Mouse (Mus musculus) CD4-positive, CD25-positive, alpha-beta regulatory T cell, adult 2 months (primary cell): ENCODE data around the gene Wipi2.
A peak's percentile ranks its signal among the peaks of the same experiment; 100 is the strongest.

Experiments used
- DNase-seq: peaks from one replicate; pipeline ENCODE4 v3.0.0-alpha.2; 2012; ENCODE audit warnings: low read depth, low spot score

Gene Wipi2

GRCm38 (mm10) chr5:142630224-142630623 is 2.7 kb downstream of the Wipi2 start:
- peak; percentile 41 for DNase-seq

- DNase-seq = no peak
Observed at GRCm38 (mm10) chr5:142637823-142638222, 10.3 kb downstream of the Wipi2 start.

- no peak for DNase-seq
Observed at GRCm38 (mm10) chr5:142640088-142640487, 12.6 kb downstream of the Wipi2 start.

GRCm38 (mm10) chr5:142641331-142642051 is 14.0 kb downstream of the Wipi2 start:
- peak; percentile 49 for DNase-seq

- no peak for DNase-seq
Observed at GRCm38 (mm10) chr5:142648162-142648561, 20.7 kb downstream of the Wipi2 start.

GRCm38 (mm10) chr5:142649460-142650050 is 22.1 kb downstream of the Wipi2 start:
- no peak for DNase-seq

GRCm38 (mm10) chr5:142650390-142650789 is 22.9 kb downstream of the Wipi2 start:
- DNase-seq = no peak

- DNase-seq = no peak
Observed at GRCm38 (mm10) chr5:142650794-142651497, 23.4 kb downstream of the Wipi2 start.

- no peak for DNase-seq
Observed at GRCm38 (mm10) chr5:142652266-142652665, 24.8 kb downstream of the Wipi2 start.

- DNase-seq = no peak
Observed at GRCm38 (mm10) chr5:142660656-142661434, 33.3 kb downstream of the Wipi2 start.

- no peak for DNase-seq
Observed at GRCm38 (mm10) chr5:142667921-142668320, 40.4 kb downstream of the Wipi2 start.

GRCm38 (mm10) chr5:142668556-142669263 is 41.2 kb downstream of the Wipi2 start:
- DNase-seq = no peak

GRCm38 (mm10) chr5:142669726-142670125 is 42.2 kb downstream of the Wipi2 start:
- DNase-seq = no peak

GRCm38 (mm10) chr5:142673082-142673481 is 45.6 kb downstream of the Wipi2 start:
- no peak for DNase-seq

- no peak for DNase-seq
Observed at GRCm38 (mm10) chr5:142678141-142678571, 50.7 kb downstream of the Wipi2 start.

GRCm38 (mm10) chr5:142679065-142679464 is 51.6 kb downstream of the Wipi2 start:
- no peak for DNase-seq

GRCm38 (mm10) chr5:142681911-142682310 is 54.4 kb downstream of the Wipi2 start:
- DNase-seq = no peak

GRCm38 (mm10) chr5:142682529-142682928 is 55.0 kb downstream of the Wipi2 start:
- DNase-seq = no peak

- DNase-seq = no peak
Observed at GRCm38 (mm10) chr5:142688866-142689265, 61.4 kb downstream of the Wipi2 start.

GRCm38 (mm10) chr5:142690343-142690742 is 62.8 kb downstream of the Wipi2 start:
- DNase-seq = no peak

- DNase-seq = no peak
Observed at GRCm38 (mm10) chr5:142692248-142692647, 64.8 kb downstream of the Wipi2 start, which contains the start of gene Slc29a4. TSS of gene Slc29a4 (plus strand) at chr5:142692512.
